Mouse (Mus musculus) frontal cortex, adult 2 months (tissue): ENCODE data around the gene Prdm1. TPM values are rescaled to one million over a fixed set of nuclear protein-coding genes. Genes with fewer than 3 reads are reported as not detected.

Experiments used
- DNase-seq, 2 experiments: peaks; one replicate each; pipeline ENCODE4 v3.0.0; 2022; ENCODE audit warnings: low spot score in 1 of 2; ENCODE audit errors: extremely low spot score in 1 of 2
- polyA plus RNA-seq: library from polyadenylated mRNA; depleted of rRNA; stranded (reverse); fragments of >200 nt; gene quantifications from 2 replicates; pipeline ENCODE4 v1.2.3, GENCODE M21; 2012

Prdm1 gene
- polyA plus RNA-seq, 1 experiment = 2.6 TPM

GRCm38 (mm10) chr10:44493818-44494492 lies 34.3 kb downstream of the Prdm1 start:
- no peak for DNase-seq

GRCm38 (mm10) chr10:44492815-44493525 lies 35.3 kb downstream of the Prdm1 start:
- no peak for DNase-seq

- no peak for DNase-seq
Measured at GRCm38 (mm10) chr10:44490899-44491422, 37.3 kb downstream of the Prdm1 start.

- DNase-seq = no peak
Measured at GRCm38 (mm10) chr10:44487132-44487531, 41.2 kb downstream of the Prdm1 start.

GRCm38 (mm10) chr10:44484077-44484476 lies 44.2 kb downstream of the Prdm1 start:
- DNase-seq = no peak

GRCm38 (mm10) chr10:44483116-44483515 lies 45.2 kb downstream of the Prdm1 start:
- DNase-seq = no peak

GRCm38 (mm10) chr10:44481379-44481778 lies 46.9 kb downstream of the Prdm1 start:
- DNase-seq = no peak

- no peak for DNase-seq
Measured at GRCm38 (mm10) chr10:44479286-44479685, 49.0 kb downstream of the Prdm1 start.

- DNase-seq = no peak
Measured at GRCm38 (mm10) chr10:44478091-44478490, 50.2 kb downstream of the Prdm1 start.

GRCm38 (mm10) chr10:44477240-44477639 lies 51.1 kb downstream of the Prdm1 start:
- no peak for DNase-seq

- DNase-seq = no peak
Measured at GRCm38 (mm10) chr10:44476523-44476922, 51.8 kb downstream of the Prdm1 start.

GRCm38 (mm10) chr10:44475376-44475775 lies 52.9 kb downstream of the Prdm1 start:
- DNase-seq = no peak

GRCm38 (mm10) chr10:44474256-44474655 lies 54.0 kb downstream of the Prdm1 start:
- DNase-seq = peak in 1 of 2 experiments; percentile 23

- DNase-seq = no peak
Measured at GRCm38 (mm10) chr10:44465618-44466017, 62.7 kb downstream of the Prdm1 start.

- DNase-seq = no peak
Measured at GRCm38 (mm10) chr10:44464563-44464962, 63.7 kb downstream of the Prdm1 start.

- no peak for DNase-seq
Measured at GRCm38 (mm10) chr10:44463856-44464255, 64.4 kb downstream of the Prdm1 start.

GRCm38 (mm10) chr10:44462351-44462750 lies 66.0 kb downstream of the Prdm1 start:
- DNase-seq = no peak

- DNase-seq = no peak
Measured at GRCm38 (mm10) chr10:44461063-44461462, 67.2 kb downstream of the Prdm1 start.

- peak in 1 of 2 experiments; percentile 55 for DNase-seq
Measured at GRCm38 (mm10) chr10:44460095-44460810, 68.0 kb downstream of the Prdm1 start.

- no peak for DNase-seq
Measured at GRCm38 (mm10) chr10:44459321-44460000, 68.8 kb downstream of the Prdm1 start.
